Mouse (Mus musculus): Measurements from ENCODE around the gene Cdkal1.

GRCm38 (mm10) chr13:29824797-29825196 is 30.7 kb downstream of the Cdkal1 start:
- TF ChIP-seq CTCF (IDR thresholded peaks at IDR 0.05) (no peak), POLR2A (IDR thresholded peaks at IDR 0.05; ENCODE audit: insufficient read depth, low read depth, low read length) (no peak), EP300 (IDR thresholded peaks at IDR 0.05; ENCODE audit: insufficient read depth, low read depth, low read length) (no peak)
